8 mouse cellular contexts compared by ENCODE assay signal in the genomic region with DNA sequence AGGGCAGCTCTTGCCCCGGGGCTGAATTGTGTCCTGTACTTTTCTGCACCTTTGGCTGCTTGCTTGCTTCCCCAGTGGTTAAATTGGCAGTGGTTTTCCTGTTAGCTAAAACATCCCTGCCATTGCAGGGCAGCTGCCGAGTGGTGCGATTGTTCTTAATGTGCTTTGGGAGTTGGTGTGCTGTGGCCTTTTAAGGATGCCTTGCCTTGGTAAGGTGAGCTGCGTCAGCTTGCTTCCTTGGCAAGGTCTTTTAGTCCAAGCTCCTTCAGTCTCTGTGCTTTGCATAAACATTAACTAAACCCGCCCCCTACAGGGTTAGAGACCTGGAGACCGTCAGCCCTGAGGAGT. TPM values are rescaled to one million over a fixed set of nuclear protein-coding genes. Genes with fewer than 3 reads are reported as not detected.
DNase-seq lines count a peak whose midpoint lies in the region; ATAC-seq and TF ChIP-seq lines count a peak whose summit lies in the region.

No protein-coding gene starts in this region.

- 0 out of 2 replicates have a peak, but pooled peaks have one; percentile 2 for ATAC-seq in frontal cortex, adult (ENCODE audit: low TSS enrichment)
- ATAC-seq in hindbrain, embryonic 15.5 days (ENCODE audit: low FRiP score, low read depth), result no peak
- no peak for ATAC-seq in liver, embryonic 11.5 days (replicated peaks; ENCODE audit: low FRiP score)

- TF ChIP-seq CTCF in ES-Bruce4 (IDR thresholded peaks at IDR 0.05; ENCODE audit: low read depth, low read length), result no peak

- TF ChIP-seq POLR2A in ES-Bruce4 (IDR thresholded peaks at IDR 0.05; ENCODE audit: insufficient read depth, low read length), result no peak

- no peak for TF ChIP-seq EP300 in ES-Bruce4 (IDR thresholded peaks at IDR 0.05; ENCODE audit: insufficient read depth, low read depth, low read length)

- H3K4me2 ChIP-seq in hindbrain, embryonic 15.5 days, result peak overlapping the region; percentile 27
- H3K4me2 ChIP-seq in liver, embryonic 11.5 days, result peak overlapping the region; percentile 60

- no peak overlapping the region for H3K9ac ChIP-seq in ES-Bruce4 (ENCODE audit: low read depth, poor library complexity, severe bottlenecking)
- no peak overlapping the region for H3K9ac ChIP-seq in hindbrain, embryonic 15.5 days
- peak overlapping the region; percentile 51; the same call in 1 of the 2 replicates for H3K9ac ChIP-seq in liver, embryonic 11.5 days (ENCODE audit: low read depth, low read length)

- no peaks in the 10 kb centered on the region for H3K4me1 ChIP-seq in ES-Bruce4 (ENCODE audit: control insufficient read depth, insufficient read depth, low read length)
- H3K4me1 ChIP-seq in hindbrain, embryonic 15.5 days (replicated peaks), result peaks cover 8% of the 10 kb centered on the region
- peaks cover 64% of the 10 kb centered on the region for H3K4me1 ChIP-seq in liver, embryonic 11.5 days (replicated peaks; ENCODE audit: control insufficient read depth, insufficient read depth, low read length)

- 26% methylated on average over 6 of the region's 6 CpGs for WGBS in hindbrain, embryonic 15.5 days
- 22% methylated on average over 6 of the region's 6 CpGs for WGBS in liver, embryonic 11.5 days

- H3K27me3 ChIP-seq in ES-Bruce4 (ENCODE audit: control insufficient read depth, insufficient read depth, low read length, poor library complexity, severe bottlenecking), result no peaks in the 10 kb centered on the region
- no peaks in the 10 kb centered on the region for H3K27me3 ChIP-seq in hindbrain, embryonic 15.5 days
- H3K27me3 ChIP-seq in liver, embryonic 11.5 days (replicated peaks; ENCODE audit: control insufficient read depth, insufficient read depth, low read length), result no peaks in the 10 kb centered on the region

- no peak overlapping the region for H3K27ac ChIP-seq in ES-Bruce4 (ENCODE audit: insufficient read depth, low read length)
- no peak overlapping the region for H3K27ac ChIP-seq in hindbrain, embryonic 15.5 days (replicated peaks)
- peak overlapping the region; percentile 82 for H3K27ac ChIP-seq in liver, embryonic 11.5 days (ENCODE audit: low read depth, low read length)

- H3K9me3 ChIP-seq in ES-Bruce4 (replicated peaks; ENCODE audit: control insufficient read depth, insufficient read depth, low read length, poor library complexity, severe bottlenecking), result no peaks in the 10 kb centered on the region
- no peaks in the 10 kb centered on the region for H3K9me3 ChIP-seq in hindbrain, embryonic 15.5 days
- H3K9me3 ChIP-seq in liver, embryonic 11.5 days (ENCODE audit: control insufficient read depth, low read length), result no peaks in the 10 kb centered on the region

- no peak for DNase-seq in frontal cortex, postnatal 10 days (ENCODE audit: low spot score in 2 of 2)
- DNase-seq in liver, embryonic 11.5 days (ENCODE audit: low spot score), result no peak
- DNase-seq in c-Kit-positive CD71-positive TER-119-positive erythroid progenitor cells, embryonic 14.5 days (ENCODE audit: low spot score), result no peak
- no peak for DNase-seq in ovary, postnatal 10 days (ENCODE audit: low spot score)
- DNase-seq in adipocyte (ENCODE audit: low spot score), result no peak

- no peaks in the 10 kb centered on the region for H3K36me3 ChIP-seq in ES-Bruce4 (ENCODE audit: control insufficient read depth, insufficient read depth, low read length, poor library complexity, severe bottlenecking)
- no peaks in the 10 kb centered on the region for H3K36me3 ChIP-seq in hindbrain, embryonic 15.5 days
- no peaks in the 10 kb centered on the region for H3K36me3 ChIP-seq in liver, embryonic 11.5 days (ENCODE audit: control insufficient read depth, insufficient read depth, low read length)

- H3K4me3 ChIP-seq in ES-Bruce4 (ENCODE audit: low read depth, low read length), result peak overlapping the region; percentile 34; the same call in 1 of the 2 replicates
- no peak overlapping the region for H3K4me3 ChIP-seq in hindbrain, embryonic 15.5 days
- H3K4me3 ChIP-seq in liver, embryonic 11.5 days (ENCODE audit: low read depth, low read length), result peak overlapping the region; percentile 5; the same call in 1 of the 2 replicates

RNA-seq across cellular contexts. Expression of a gene that starts 9.8 kb away (rescaled TPM):
- polyA plus RNA-seq in ES-Bruce4 (2011; ENCODE audit: insufficient read depth, insufficient read length, low read depth, missing spikeins), result 14.3 and 14.6 TPM in 2 replicates
- polyA plus RNA-seq in hindbrain, embryonic 15.5 days (2015; fragmentation: Nextera tagmentation; extraction: Ambion mirVana), result 19.2 and 19.8 TPM in 2 replicates
- 53.3 and 62.0 TPM in 2 replicates for polyA plus RNA-seq in liver, embryonic 11.5 days (2014; fragmentation: Nextera tagmentation; extraction: Ambion mirVana)
